Mouse (Mus musculus) right cerebral cortex, postnatal 25 days (tissue): ENCODE data around the gene Nfkbid.

Experiments
- DNase-seq: peaks from one replicate; pipeline ENCODE4 v3.0.0; 2022

The Nfkbid gene

GRCm38 (mm10) chr7:30421175-30421889, at the start of gene Nfkbid:
Gene Nfkbid, plus strand, starts transcription at chr7:30421732.
- DNase-seq = peak; percentile 61

DNA sequence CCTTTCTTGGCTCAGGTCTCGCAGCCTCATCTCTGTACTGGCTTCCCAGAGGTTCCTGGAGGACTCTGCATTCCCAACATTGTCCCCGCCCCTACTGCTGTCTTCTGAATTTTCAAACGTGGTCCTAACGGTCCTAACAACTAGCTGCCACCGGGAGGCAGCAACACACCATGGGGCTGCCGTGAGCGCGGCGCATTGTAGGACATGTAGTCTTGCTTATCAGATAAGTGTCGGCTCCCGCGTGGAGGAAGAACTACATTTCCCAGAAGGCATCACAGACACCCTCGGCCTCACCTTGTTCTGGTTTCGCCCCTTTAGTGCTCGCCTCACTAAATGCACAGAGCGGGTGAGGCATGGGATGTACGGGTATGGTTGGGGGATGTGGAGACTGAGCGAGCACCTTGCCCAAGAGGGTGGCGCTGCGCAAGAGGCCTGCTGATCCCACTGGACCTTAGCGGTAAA, 48.0 kb upstream of the Nfkbid start:
- DNase-seq = peak; percentile 94

DNA sequence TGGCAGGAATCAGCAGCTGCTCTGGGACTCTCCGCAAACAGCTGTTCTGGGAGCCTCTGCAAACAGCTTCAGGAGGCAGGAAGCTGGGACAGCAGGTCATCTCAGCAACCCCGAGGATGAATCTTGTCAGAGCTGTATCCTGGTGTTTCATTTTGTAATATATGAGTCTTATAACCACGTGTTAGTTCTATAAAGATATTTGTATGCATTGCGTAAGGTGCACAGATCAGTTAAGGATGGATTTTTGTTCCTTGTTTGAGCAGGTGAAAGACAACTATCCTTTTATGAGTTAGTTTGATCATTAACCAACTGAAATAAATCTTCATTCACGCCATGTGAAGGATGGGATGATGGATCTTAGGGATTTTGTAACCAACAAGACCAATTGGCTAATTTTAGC, 41.5 kb upstream of the Nfkbid start:
- no peak for DNase-seq

DNA sequence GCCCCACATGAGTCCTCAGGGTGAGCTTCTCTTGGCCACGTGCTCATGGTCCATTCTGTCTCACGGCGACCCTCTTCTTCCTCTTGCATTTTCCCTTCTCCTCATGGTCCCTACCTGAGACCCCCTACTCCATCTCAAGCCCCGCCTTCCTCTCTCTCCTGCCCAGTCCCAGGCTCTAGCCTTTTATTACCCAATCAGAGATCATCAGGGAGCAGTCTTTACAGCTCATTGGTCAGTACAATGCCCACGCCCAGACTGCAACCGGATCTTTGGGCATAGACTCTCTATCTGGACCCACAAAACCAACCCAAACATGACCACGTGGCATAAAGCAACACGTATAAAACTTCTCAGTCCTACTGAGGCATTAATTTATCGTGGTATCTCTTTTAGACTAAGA, 37.4 kb upstream of the Nfkbid start:
- no peak for DNase-seq

DNA sequence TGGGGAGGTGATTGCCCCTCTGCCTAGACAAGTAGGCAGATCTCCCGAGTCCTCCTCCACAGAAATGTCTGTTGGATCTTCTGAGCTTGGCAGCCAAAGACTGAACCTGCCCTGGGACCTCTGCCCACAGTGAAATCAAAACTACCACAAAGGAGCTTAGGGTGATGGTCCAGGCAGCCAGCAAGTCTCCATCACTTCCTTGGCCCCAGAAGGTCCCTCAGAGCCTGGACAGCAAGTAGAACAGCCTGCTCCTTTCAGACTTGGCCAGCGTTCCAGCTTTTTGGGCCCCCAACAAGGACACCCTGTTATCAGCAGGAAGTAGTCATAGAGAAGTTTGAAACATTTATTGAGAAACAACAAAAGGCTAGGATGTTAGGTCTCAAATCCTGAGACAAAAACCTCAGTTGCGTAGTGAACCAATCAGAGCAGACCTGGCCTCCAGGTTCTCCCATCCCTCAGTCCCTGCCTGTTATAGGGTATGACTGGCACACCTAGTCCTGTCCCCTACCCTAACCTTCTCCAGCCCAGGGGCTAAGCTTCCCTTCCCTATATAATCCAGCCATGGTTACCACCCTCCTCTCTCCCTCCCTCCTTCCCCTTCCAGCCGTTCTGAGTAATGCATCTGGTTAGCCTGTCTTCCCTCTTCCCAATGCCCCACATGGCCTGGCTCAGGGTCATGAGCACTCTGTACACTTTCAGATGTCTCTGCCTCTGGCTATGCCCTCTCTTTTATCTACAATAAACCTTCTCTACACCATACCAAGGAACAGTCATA, 28.6 kb upstream of the Nfkbid start:
- DNase-seq = no peak

DNA sequence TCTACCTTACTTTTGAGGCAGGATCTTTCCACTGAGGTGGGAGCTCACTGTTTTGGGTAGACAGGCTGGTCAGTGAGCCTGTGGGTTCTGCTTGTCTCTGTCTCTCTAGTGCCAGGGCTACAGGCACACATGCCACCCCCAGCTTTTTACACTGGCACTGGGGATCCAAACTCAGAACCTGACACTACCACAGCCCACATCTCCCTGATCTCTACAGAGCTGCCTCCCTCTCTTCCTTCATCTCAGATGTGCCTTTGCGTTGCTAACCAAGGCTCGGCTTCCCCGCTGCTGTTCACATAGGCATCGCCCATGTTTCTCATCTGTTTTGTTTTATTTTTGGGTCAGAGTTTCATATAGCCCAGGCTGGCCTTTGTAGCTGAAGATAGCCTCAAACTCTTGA, 27.9 kb upstream of the Nfkbid start:
- DNase-seq = no peak

GRCm38 (mm10) chr7:30394379-30394778, 27.2 kb upstream of the Nfkbid start:
- DNase-seq = no peak

- DNase-seq = no peak
Measured at GRCm38 (mm10) chr7:30394871-30395270, 26.7 kb upstream of the Nfkbid start.

DNA sequence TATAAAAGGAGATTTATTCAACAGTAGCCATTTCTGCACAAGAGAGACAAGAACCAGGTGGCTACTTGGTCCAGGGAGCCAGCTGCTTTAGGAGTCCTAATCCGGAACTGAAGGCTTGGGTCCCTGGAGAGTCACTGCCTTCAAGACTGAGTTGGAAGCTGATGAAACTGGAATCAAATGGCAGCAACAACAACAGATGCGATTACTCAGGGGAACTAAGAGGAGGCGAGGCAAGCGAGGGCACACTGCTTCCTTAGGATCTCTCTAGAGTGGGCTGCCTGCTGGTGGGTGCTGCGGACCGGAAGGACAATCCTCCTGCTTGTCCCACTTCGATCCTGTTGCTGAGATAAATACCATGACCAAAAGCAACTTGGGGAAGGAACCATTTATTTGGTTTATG, 21.9 kb upstream of the Nfkbid start:
- no peak for DNase-seq

- DNase-seq = no peak
Measured at GRCm38 (mm10) chr7:30402343-30402742, 19.2 kb upstream of the Nfkbid start.

DNA sequence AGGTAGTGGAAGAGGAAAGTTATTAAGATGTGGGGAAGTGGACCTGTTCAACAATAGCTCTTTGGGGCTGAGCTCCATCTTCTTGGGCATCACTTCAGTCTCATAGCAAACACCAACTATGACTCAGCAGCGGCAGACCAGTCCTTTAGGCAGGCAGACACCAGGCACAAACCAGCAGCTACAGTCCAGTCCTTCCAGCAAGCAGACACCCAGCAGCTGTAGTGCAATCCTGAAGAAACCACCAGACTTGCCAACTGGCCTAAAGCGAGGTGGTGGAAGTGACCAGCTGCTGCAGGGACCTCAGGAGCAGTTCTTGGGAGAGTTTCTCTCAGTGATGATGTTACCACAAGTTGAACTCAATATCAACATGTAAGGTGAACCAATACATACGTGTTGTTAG, 12.9 kb upstream of the Nfkbid start:
- no peak for DNase-seq

- no peak for DNase-seq
Measured at GRCm38 (mm10) chr7:30409789-30410188, 11.7 kb upstream of the Nfkbid start.

- DNase-seq = no peak
Measured at GRCm38 (mm10) chr7:30411023-30411422, 10.5 kb upstream of the Nfkbid start.

- no peak for DNase-seq
Measured at GRCm38 (mm10) chr7:30412735-30413147, 8.8 kb upstream of the Nfkbid start.

- DNase-seq = no peak
Measured at GRCm38 (mm10) chr7:30413596-30413995, 7.9 kb upstream of the Nfkbid start, which contains the start of gene Tyrobp. Gene Tyrobp, plus strand, starts transcription at chr7:30413760.

GRCm38 (mm10) chr7:30417856-30418255, 3.7 kb upstream of the Nfkbid start:
- no peak for DNase-seq

- DNase-seq = no peak
Measured at GRCm38 (mm10) chr7:30419561-30420499, 1.7 kb upstream of the Nfkbid start, which contains the start of gene Hcst. Gene Hcst, minus strand, starts transcription at chr7:30419854.

DNA sequence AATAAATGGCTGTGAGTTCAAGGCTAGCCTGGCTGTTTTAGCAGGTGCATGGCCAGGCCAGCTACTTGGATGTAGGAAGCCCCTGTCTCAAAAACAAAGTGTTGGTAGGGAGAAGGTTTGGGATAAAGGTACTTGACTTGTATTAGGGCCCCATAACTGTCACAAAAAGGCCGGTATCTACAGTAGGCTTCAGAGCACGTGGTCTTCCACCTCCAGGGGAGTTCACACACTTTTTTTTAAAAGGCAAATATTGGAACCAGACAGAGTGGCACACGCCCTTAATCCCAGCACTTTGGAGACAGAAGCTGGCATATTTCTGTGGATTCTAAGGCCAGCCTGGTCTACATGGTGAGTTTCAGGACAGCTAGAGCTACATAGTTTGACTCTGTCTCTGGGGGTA, 859 bp upstream of the Nfkbid start:
- no peak for DNase-seq

- peak; percentile 96 for DNase-seq
Measured at GRCm38 (mm10) chr7:30421890-30422435, 431 bp downstream of the Nfkbid start.

DNA sequence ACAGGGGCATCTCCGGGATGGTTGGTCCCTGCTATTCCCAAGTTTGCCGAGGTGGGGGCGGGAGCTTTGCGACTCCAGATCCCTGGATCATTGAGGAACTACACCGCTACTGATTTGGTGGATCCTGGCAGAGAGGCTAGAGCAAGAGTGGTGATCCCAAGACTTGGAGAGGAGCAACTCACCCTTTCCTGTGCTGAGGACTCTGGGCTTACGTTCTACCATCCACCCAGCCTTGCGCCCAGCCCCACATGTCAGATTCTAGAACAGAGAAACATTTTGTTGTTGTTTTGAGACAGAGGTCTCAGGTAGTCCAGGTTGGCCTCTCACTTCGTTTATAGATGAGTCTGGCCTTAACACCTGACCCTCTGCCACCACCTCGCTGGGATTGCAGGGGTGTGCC, 1.0 kb downstream of the Nfkbid start:
- no peak for DNase-seq

- peak; percentile 72 for DNase-seq
Measured at GRCm38 (mm10) chr7:30423071-30423641, 1.6 kb downstream of the Nfkbid start.

GRCm38 (mm10) chr7:30429327-30429726, 7.8 kb downstream of the Nfkbid start:
- DNase-seq = no peak
